Mouse (Mus musculus) retina, embryonic 14.5 days (tissue): ENCODE measurements around the gene Gm17720.

Experiments used
- DNase-seq: peaks from one replicate; pipeline ENCODE4 v3.0.0-alpha.2; 2015; ENCODE audit warnings: low spot score

The Gm17720 gene

DNA sequence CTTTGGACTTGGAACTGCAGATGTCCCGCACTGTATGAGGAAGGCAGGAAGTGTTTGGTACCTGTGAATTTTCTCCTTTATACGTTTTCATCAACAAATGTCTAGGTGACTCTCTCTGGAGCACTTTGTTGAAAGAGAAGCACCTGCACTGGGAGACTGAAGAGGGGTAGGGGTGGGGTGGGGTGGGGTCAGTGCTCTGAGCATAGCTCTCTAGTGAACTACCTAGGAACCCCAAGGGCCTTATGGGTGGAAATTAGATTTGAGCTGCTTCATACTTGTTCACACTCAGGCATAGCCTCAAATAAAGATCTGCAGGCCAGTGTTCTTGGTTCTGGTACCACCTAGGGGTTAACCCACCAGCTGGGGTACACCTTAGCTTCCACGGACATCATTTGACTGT, at the start of gene Gm17720:
Gm17720 (minus strand) TSS at position 101 of the 400 bp plus-strand sequence.
- DNase-seq: no peak

DNA sequence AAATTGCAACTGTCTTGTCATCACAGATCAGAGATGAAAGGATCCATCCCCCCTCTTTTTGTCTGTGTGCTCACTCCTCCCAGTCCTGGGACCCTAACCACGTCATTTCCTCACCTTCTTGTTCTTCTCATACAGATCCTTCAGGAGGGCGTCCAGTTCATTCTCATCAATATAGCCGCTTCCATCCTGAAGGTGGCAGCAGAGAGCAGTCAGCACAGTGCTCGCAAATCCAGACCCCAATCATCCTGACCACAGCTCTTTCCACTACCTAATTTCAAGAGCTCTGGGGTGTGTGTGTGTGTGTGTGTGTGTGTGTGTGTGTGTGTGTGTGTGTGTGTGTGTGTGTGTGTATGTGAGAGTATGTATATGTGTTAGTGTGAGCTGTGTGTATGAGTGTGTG, 43.0 kb upstream of the Gm17720 start:
- peak; percentile 77 for DNase-seq

DNA sequence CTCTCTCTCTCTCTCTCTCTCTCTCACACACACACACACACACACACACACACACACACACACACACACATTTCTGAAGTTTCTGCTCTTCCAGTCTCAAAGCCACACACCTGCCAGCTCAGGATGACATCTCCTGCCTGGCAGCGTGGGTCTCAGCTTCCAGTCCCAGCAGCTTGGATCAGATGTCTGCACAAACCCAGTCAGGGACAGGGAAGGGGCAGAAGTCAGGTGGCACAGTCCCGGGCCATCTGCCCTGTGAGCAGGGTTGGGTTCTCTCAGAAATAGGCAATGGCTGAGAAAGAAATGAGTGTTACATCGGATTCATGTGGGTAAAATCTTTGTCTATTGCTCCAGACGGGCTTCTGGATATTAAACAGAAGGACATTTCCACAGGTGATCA, 38.2 kb upstream of the Gm17720 start:
- no peak for DNase-seq

DNA sequence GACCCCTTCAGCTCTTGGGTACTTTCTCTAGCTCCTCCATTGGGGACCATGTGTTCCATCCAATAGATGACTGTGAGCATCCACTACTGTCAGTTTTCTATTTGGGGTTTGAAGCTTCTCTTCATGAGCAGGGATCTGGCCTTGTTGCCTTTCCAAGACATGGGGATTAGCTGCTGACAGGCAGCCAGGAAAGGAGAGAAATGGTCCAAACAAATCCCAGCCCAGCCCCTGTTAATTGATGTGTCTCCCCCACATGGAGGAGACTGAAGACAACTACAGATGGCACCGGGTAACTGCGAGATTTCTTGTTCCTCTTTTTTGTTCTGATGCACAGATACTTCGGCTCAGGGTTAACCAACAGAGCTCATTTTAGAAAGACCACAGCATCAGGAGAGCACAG, 37.6 kb upstream of the Gm17720 start:
- DNase-seq: no peak

DNA sequence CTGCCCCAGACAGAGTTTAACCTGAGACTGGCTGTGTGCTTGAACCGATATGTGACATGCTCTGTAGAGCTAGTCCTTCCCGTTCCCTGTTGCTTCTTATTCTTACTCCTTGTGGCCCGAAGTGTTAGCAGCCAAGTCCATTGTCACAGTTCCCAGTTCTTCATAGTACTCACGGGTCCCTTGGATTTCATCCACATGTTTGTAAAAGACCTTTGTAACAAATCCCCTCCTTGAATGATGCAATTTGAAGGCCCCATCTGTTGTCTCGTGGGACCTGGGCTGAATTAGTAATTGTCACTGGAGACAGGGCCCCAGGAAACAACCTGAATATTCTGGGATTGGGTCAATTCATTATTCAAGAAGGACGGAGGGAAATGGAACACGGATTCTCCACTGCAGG, 33.0 kb upstream of the Gm17720 start:
- no peak for DNase-seq

DNA sequence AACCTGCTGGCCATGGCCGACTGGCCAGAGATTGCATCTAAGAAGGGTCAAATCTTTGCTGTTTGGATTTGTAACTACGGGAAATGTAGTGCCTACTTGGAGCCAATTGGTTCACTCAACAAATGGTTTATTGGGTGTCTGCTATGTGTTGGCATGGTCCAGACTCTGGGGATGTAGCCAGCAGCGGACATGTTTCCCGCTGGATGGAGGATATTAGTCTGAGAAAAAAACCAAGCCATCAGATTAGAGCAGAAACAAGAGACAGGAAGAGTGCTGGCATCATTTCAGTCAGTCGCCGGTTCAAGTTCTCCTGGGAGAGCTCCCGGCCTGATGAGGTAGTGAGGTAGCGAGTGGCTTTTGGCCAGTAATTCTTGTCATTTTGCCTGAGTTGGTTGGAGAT, 31.7 kb upstream of the Gm17720 start:
- no peak for DNase-seq

DNA sequence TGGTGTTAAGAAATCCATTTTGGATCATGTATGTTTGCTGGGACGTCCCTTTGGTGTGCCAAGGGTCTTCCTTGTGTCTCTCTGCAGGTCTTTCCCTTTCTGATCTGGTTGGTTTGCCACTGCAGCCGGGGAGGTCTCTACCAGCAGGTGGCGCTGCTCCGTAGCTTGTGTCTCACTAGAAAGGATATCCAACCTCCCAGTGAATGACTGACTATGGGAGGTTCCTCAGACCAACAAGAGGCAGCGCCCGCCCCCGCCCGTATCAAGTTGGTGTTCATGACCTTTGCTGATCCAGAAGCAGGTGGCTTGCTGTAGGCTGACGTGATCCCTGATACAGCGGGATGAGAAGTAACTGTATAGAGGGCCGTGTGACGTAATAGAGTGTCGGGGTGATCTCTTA, 28.0 kb upstream of the Gm17720 start:
- DNase-seq: peak; percentile 94

DNA sequence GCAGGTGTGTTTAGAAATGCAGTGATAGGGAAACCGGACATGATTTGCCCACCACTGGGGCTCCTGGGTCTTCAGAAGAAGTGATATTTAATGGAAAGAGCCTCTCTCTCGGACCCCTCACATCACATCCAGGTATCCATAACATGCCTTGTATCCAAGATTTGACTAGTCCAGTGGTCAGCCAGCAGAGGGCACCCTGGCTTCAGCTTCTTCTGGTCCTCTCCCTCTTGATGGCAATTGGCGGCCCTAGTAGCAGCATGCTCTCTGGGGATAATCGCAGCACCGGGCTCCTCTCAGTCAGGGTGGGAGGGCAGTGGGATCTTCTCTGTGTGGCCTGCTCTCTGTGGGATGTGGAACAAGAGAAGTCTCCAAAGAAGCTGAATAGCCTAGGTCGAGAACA, 17.2 kb upstream of the Gm17720 start:
- peak; percentile 63 for DNase-seq

DNA sequence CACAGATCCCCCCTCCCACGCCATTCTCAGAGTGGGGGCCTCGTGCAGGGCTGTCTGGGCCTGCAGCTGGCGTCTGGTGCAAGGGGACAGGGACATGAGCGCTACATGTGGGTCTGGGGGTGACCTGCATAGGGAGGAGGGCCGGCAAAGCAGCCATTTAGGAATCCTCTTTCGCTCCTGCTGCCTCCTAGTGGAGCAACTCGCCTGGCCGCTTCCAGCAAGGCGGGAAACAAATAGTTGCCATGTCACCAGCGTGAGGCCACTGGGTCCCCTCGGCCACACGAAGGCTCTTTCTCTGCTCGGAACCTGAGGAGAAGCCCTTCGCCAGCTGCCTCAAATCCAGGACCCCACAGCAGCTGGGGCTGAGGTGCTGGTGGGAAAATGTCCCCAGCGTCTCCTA, 877 bp downstream of the Gm17720 start:
- DNase-seq: no peak

DNA sequence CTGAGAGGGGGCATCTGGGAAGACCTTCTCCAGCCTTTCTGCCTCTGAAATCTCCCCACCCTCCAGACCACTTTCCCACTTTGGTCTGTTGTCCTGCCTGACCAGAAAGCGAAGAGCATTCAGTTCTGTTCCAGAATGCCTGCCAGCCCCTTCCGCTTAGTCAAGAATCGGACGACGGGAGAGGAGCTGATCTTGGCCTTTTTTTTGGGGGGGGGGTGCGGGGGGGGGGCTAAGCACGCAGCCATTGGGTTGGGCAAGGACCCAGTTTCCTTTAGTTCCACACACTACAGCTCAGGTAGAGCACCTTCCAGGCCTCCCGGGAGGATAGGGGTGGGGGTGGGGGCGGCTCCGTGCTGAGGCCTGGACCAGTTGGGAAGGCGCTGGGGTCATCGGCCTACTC, 1.6 kb downstream of the Gm17720 start, which contains the start of gene Gm21964:
Gm21964 (plus strand) TSS at position 301 of the 400 bp plus-strand sequence.
- DNase-seq: no peak

DNA sequence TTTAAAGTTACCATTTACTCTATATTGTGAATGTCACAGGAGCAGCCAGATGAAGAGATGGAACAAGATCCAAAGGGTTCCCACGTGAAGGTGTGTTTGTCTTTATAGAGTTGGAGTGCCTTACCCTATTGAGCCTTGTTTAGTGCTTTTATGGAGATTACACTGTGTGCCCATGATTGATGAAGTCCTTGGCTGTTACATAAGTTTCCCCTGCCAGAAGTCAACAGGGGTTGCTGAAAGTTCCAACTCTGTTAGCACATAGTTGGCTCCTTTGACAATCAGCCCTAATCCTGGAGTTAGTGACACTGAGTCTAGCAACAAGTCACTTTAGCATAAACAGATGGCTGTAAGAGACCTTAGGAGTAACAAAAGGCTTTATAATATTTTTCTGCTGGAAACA, 10.7 kb downstream of the Gm17720 start:
- no peak for DNase-seq

DNA sequence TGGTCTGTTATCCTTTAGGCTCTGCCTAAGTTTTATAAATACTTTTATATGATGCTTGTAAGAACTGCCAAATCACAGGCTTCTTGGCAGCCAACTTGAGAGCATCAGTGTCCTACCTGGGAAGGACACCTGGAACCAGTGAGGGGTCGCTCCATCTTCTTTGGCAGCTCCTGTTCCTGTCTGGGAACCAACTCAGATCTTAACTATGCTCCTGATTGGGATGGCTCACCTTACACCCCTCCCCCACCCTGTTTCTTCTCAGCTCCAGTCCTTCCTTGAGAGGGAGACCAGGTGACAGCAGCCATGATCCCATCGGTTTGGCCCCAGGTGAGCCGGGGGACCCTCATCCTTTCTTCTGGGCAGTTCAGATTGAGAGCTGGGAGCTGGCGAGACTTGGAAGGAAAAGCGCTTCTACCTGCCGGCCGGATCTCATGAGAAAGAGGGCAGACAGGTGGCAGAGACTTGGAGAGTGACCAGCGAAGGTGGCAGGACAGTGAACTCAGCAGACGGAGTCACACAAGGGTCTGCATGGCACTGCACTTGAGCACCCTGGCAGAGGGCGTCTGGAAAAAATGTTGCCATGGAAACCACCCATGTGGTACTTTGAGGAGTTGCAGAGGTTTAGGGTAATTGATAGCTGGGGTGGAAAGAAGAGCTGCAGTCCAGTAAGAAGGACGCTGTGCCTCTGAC, 20.0 kb downstream of the Gm17720 start:
- no peak for DNase-seq

DNA sequence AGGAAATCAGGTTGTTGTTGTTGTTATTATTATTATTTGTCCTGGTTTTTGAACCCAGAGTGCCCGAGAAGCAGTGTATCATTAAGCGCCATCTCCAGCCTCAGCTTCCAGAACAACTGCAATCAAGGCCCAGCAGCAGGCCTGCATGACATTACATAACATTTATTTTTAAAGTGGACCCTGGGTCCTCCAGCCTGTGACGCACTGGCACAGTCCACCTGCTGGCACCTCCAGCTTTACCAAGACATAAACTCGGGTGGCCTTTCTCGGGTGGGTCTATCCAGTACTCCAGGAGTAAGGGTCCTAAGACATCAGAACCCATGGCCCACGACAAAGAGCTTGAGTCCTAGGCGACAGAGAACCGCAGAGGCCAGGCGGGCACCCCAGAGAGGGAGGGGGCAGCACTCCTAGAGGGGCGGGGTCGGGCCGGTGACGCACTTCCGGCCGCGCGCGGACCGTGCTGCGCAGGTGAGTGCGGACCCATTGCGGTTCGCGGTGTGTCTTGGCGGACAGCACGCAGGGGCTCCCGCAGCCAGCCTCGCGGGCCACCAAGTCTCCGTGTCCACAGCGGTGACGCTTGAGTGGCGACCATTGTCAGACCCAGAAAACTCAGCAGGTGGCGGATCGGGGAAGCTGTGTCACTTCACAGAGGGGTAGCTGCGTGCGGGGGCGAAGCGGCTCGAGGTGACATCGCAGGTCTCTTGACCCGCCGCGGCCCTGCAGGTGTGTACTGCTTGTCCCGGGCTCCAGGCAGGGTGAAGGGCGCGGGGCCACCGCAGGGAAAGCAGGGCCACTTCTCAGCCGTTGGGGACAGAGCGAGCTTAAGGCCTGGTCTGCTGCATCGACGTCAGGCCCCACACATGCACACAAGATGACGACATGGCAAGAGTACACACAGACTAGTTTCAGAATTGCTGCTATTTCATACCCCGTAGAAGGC, 23.0 kb downstream of the Gm17720 start, which contains the start of gene Zfp612:
Zfp612 (plus strand) TSS at position 465 of the 940 bp plus-strand sequence.
- DNase-seq: peak; percentile 75

DNA sequence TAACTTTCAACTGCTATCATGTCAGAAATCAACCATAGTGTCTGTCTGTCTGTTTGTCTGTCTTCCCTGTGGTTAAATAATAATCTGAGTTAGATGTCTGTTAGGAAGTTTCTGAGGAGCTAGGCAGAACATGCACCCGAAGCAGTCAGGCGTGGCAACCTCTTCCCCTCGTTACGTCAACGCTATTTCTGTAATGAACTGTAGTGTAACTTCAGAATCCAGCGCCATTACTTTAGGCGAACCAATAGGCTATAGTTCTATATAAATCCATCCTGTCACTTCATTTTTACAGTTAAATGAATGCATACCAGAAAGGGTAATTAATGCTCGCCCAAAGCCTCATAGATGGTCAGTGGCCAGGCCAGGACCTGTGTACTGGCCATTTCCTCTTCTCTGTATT, 28.1 kb downstream of the Gm17720 start:
- no peak for DNase-seq

DNA sequence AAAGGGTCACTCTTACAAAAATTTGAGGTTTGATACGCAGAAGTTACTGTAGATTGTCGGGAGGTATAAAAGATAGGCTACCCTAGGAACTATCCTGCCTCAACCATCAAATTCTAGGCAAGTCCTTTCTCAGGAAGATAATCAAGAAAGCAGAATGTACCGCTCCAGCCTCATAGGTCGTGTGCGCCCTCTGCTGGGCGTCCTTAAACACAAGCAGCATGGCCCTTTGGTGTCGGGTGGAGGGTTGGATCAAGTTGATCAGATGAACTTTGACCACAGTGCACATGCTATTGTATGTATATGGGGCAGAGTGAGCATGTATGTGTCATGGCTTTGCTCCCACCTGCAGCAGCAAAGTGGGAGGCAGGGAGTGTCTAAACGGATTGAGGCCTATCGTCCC, 31.0 kb downstream of the Gm17720 start:
- DNase-seq: peak; percentile 91

DNA sequence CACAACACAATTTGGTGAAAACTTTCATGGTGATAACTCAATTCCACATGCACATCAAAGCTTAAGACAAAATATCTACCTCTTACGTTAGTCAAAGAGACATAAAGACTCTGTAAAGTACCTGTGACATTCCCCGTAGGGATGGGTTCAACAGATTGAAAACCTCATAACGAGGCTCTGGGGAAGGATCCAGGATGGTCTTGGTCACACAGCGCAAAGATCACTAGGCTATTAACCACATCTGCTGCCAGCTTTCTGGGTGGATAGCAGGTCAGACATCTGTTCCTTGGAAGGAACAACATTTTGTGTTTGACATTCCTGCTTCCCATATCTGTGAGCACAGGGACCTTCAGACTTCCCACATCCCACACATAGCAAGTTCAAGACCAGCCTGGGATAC, 32.8 kb downstream of the Gm17720 start:
- DNase-seq: no peak

DNA sequence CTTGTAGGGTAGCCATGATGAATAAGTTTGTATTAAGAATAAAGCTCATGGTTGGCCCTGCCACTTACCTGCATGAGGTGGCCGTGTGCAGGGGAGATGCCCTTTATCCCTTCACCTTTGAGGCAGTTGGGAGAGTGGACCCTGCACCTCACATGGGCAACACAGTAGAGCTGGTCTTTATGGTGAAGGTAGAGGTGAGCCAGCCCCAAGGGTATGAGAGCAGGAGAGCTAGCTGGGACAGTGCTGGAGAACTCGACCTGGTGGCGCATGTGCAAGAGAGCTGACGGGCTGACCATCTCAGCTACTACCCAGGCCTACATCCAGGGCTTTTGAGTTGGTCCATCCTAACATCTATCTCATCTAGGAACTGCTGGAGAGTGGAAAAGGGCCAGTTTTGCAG, 36.9 kb downstream of the Gm17720 start:
- no peak for DNase-seq

DNA sequence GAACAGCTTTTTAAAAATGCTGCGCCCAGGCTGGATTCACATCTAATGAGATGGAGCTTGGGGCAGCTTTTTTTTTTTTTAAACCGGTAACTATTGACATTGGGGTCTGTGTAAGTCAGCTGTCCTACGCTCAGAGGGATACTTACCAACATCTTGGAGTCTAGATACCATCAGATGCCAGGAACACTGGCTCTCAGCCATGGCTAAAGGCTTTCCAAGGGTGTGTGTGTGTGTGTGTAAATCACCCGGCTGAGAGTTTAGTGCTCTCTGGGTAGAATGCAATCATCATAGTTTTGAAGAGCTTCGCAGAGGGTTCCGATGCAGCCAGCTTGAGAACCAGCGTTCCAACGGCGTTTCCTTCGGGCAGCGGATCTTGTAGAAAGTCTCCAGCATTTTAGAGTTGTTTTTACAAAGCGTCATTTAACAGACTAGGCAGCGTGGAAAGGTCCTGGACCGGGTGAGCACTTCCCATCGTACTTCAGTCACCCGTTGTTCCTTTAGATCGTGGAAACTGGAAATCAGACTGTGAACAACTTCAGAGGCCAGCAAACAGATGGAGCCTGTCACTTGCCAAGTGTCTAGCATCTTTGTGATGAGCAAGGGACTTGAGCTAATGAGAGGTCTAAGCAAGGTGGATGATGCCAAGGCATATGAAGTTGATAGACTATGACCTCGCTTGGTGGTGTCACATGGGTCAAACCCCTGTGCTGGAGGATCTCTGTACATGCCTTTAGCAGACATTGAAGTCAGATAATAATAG, 37.8 kb downstream of the Gm17720 start:
- DNase-seq: no peak

DNA sequence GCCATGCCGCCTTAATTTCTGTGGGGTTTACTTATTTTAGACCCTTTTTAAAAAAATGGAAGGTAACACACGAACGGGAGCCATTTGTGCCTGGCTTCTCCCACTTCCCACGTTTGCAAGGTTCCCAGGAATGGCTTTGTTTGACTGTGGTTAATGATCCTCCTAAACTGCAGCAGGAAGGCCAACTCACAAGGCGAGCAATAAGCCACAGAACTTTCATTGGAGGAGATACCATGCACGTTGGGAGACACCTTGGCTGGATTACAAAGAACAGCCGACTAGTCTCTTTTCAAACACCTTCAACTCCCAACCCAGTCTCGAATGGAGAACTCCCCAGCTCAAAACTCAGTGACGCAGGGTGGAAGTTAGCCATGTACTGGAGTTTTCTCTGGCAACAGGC, 38.4 kb downstream of the Gm17720 start:
- no peak for DNase-seq

DNA sequence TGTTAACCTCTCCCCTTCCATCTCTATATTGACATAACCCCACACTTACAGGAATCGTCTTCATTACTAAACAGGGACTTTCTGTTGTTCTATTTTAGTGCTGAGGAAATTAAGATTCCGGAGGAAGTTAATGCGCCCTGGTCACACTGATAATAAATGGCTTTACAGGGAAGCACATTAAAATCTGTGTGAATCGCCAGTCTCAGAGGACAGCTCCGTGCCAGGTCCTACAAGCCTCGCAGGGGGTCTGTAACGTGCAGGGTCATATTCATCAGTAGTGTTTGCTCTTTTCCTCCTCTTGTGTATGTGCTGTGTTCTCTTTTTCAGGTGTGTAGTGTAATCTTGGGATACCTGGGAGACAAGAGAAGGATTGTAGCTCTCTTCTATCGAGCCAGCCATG, 44.3 kb downstream of the Gm17720 start:
- DNase-seq: no peak

DNA sequence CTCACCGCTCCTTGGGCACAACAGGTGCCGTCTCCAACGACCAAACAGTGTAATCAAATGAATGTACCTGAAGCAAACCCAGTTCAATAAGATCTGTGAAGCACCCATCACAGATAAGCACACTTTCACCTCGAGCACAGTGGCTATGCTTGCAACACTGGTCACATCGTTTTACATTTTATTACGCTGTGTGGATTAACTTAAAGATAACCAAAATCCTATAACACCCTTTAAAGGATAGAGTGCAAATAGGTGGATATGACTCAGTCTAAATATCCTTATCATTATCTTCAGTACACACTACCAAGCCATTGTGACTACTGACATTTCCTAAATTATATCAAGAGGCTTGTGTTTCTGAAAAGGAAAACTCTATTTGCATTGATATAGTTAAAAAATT, 51.3 kb downstream of the Gm17720 start:
- no peak for DNase-seq

DNA sequence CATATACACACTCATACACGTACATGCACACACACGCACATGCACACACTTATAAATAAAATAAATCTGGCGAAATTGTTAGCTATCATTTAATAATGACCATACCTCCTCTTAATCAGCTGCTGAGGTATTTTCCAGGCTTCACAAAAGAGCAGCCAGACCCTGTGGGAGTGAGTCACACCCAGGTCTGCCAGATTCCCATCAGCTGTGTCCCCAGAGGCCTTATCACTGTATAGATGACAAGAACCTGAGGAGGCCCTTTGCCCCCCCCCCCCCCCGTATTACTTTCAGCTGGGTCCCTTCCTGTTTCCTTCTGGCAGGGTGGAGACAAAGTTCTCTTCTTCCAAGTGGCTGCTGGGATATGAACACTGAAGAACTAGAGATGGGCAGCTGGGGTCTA, 62.0 kb downstream of the Gm17720 start:
- DNase-seq: no peak

DNA sequence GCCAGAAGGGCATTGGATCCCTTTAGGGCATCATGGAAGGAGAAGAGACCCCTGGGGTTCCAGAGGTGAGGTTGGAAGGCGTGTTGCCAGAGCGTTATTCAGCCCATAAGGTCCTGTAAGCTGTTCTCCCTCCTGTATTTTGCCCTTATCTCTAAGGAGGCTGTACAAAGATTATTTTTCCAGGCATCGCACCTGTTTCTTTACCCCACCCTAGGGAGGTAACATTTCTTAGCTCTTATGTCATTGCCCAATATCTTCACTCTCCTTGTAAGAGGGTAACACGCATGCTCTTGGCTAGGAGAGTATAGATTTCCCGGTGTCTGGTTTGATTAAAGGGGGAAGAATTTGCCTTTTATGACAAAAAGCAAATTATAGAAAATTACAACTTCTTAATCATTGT, 62.9 kb downstream of the Gm17720 start, which contains the start of gene Chst4:
Chst4 (minus strand) TSS at position 82 of the 400 bp plus-strand sequence.
- DNase-seq: no peak
